Mouse (Mus musculus): ENCODE measurements around the gene Lamb1. TPM values are rescaled to one million over a fixed set of nuclear protein-coding genes. Genes with fewer than 3 reads are reported as not detected.

Lamb1 gene
- polyA plus RNA-seq, 1 experiment from 2014 or later, result 21.5 TPM

- under 1% methylated on average over 49 of the region's 50 CpGs for WGBS
- peaks cover 35% of the 10 kb centered on the region for H3K27me3 ChIP-seq (replicated peaks; ENCODE audit: control insufficient read depth, insufficient read depth, low read length)
Observed at GRCm38 (mm10) chr12:31265722-31266431, 843 bp downstream of the Lamb1 start.

GRCm38 (mm10) chr12:31266686-31267085 lies 1.7 kb downstream of the Lamb1 start:
- Histone ChIP-seq H3K36me3 (ENCODE audit: control insufficient read depth, insufficient read depth) (no peaks in the 10 kb centered on the region), H3K9me3 (ENCODE audit: control insufficient read depth, low read length) (no peaks in the 10 kb centered on the region), H3K9ac (replicated peaks; ENCODE audit: low read depth, low read length) (peak overlapping the region; percentile 60), H3K27ac (ENCODE audit: low read length) (no peak overlapping the region), H3K4me2 (ENCODE audit: low read length) (peak overlapping the region; percentile 83), H3K4me1 (replicated peaks; ENCODE audit: control insufficient read depth, insufficient read depth, low read length) (peaks cover 8% of the 10 kb centered on the region), H3K27me3 (replicated peaks; ENCODE audit: control insufficient read depth, insufficient read depth, low read length) (peaks cover 35% of the 10 kb centered on the region), H3K4me3 (replicated peaks; ENCODE audit: low read length) (peak overlapping the region; percentile 55)
- 2% methylated on average over 15 of the region's 15 CpGs for WGBS
- 0 out of 2 replicates have a peak, but pooled peaks have one; percentile 19 for ATAC-seq

More at GRCm38 (mm10) chr12:31265722-31266431, 843 bp downstream of the Lamb1 start:
- Histone ChIP-seq H3K9me3 (ENCODE audit: control insufficient read depth, low read length) (no peaks in the 10 kb centered on the region), H3K36me3 (ENCODE audit: control insufficient read depth, insufficient read depth) (no peaks in the 10 kb centered on the region), H3K9ac (replicated peaks; ENCODE audit: low read depth, low read length) (peak overlapping the region; percentile 60), H3K4me2 (ENCODE audit: low read length) (peak overlapping the region; percentile 83), H3K4me3 (replicated peaks; ENCODE audit: low read length) (peak overlapping the region; percentile 55), H3K4me1 (replicated peaks; ENCODE audit: control insufficient read depth, insufficient read depth, low read length) (peaks cover 8% of the 10 kb centered on the region), H3K27ac (ENCODE audit: low read length) (peak overlapping the region; percentile 45)
- peak; percentile 69 for ATAC-seq

DNA sequence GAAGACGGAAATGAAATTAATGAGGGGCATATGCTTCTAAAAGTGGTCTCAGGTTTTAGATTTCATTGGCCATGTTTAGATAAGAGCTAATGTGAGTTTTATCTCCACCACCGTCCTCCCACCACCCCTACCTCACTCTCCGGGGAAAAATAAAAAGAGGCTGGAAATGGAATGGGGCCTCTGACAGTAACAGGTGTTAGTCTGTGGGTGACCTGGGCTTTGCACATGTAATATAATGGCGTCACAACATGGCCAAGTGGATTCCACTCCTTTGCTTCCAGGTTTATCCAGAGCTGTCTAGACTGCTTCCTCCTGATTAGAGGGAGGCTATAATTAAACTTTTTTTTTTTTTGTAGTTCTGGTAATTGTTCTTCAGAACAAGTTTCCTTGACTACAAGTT lies 2.3 kb downstream of the Lamb1 start:
- Histone ChIP-seq H3K9me3 (ENCODE audit: control insufficient read depth, low read length) (no peaks in the 10 kb centered on the region), H3K27me3 (replicated peaks; ENCODE audit: control insufficient read depth, insufficient read depth, low read length) (peaks cover 35% of the 10 kb centered on the region), H3K4me1 (replicated peaks; ENCODE audit: control insufficient read depth, insufficient read depth, low read length) (peaks cover 8% of the 10 kb centered on the region), H3K9ac (replicated peaks; ENCODE audit: low read depth, low read length) (no peak overlapping the region), H3K4me3 (replicated peaks; ENCODE audit: low read length) (no peak overlapping the region), H3K36me3 (ENCODE audit: control insufficient read depth, insufficient read depth) (no peaks in the 10 kb centered on the region), H3K4me2 (ENCODE audit: low read length) (no peak overlapping the region), H3K27ac (ENCODE audit: low read length) (no peak overlapping the region)
- 70% methylated on average over 4 of the region's 4 CpGs for WGBS
- ATAC-seq, result no peak

- Histone ChIP-seq H3K9me3 (ENCODE audit: control insufficient read depth, low read length) (no peaks in the 10 kb centered on the region), H3K27ac (ENCODE audit: low read length) (no peak overlapping the region), H3K4me2 (ENCODE audit: low read length) (no peak overlapping the region), H3K36me3 (ENCODE audit: control insufficient read depth, insufficient read depth) (no peaks in the 10 kb centered on the region), H3K4me3 (replicated peaks; ENCODE audit: low read length) (no peak overlapping the region), H3K4me1 (replicated peaks; ENCODE audit: control insufficient read depth, insufficient read depth, low read length) (peaks cover 8% of the 10 kb centered on the region), H3K27me3 (replicated peaks; ENCODE audit: control insufficient read depth, insufficient read depth, low read length) (peaks cover 30% of the 10 kb centered on the region), H3K9ac (replicated peaks; ENCODE audit: low read depth, low read length) (no peak overlapping the region)
- 82% methylated on average over 3 of the region's 3 CpGs for WGBS
- ATAC-seq, result no peak
Observed at GRCm38 (mm10) chr12:31268315-31268714, 3.3 kb downstream of the Lamb1 start.

DNA sequence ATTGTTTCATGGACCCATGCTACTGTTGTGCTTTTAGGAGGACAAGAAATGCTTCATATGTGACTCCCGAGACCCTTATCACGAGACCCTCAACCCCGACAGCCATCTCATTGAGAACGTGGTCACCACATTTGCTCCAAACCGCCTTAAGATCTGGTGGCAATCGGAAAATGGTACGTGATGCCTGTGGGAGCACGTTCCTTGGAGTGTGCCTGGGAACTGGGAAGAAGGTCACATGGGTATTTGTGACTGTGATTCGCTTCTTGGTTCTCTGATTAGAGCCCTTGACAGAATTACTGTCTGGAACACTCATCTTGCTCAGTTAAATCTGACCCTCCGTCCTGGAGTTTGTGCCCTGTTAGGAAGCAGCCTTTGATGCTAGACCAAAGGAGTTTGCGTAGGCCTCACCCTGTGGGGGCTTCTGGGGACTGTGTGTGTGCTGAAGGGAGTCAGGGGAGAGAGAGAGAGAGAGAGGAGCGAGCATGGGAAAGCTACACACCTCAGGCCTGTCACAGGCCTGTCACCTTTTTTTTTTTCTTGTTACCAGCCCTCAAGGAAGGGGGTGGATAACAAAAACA lies 4.1 kb downstream of the Lamb1 start:
- Histone ChIP-seq H3K4me1 (replicated peaks; ENCODE audit: control insufficient read depth, insufficient read depth, low read length) (peaks cover 8% of the 10 kb centered on the region), H3K27me3 (replicated peaks; ENCODE audit: control insufficient read depth, insufficient read depth, low read length) (peaks cover 24% of the 10 kb centered on the region), H3K36me3 (ENCODE audit: control insufficient read depth, insufficient read depth) (no peaks in the 10 kb centered on the region), H3K9me3 (ENCODE audit: control insufficient read depth, low read length) (no peaks in the 10 kb centered on the region), H3K27ac (ENCODE audit: low read length) (no peak overlapping the region), H3K4me3 (replicated peaks; ENCODE audit: low read length) (no peak overlapping the region), H3K4me2 (ENCODE audit: low read length) (no peak overlapping the region), H3K9ac (replicated peaks; ENCODE audit: low read depth, low read length) (no peak overlapping the region)
- no peak for ATAC-seq
- WGBS, result 76% methylated on average over 12 of the region's 12 CpGs

DNA sequence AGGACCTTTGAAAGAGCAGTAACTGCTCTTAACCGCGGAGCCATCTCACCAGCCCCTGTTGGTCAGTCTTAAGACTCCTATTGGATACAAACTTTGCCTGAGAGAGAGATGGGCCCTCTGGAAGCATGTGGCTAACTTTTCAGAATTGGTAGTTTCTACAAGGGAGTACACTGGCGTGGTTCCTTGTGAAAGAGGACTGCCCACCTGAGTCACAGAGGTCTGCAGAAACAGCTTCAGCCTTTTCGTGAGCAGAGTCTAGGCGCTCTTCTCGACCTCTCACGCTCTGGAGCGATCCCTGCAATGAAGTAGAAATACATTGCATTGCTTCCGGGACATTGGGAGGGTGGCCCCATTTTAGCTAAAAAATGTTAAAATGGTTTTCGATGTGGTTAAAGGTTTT lies 5.3 kb downstream of the Lamb1 start:
- Histone ChIP-seq H3K36me3 (ENCODE audit: control insufficient read depth, insufficient read depth) (no peaks in the 10 kb centered on the region), H3K4me3 (replicated peaks; ENCODE audit: low read length) (no peak overlapping the region), H3K27me3 (replicated peaks; ENCODE audit: control insufficient read depth, insufficient read depth, low read length) (peaks cover 12% of the 10 kb centered on the region), H3K4me2 (ENCODE audit: low read length) (no peak overlapping the region), H3K9me3 (ENCODE audit: control insufficient read depth, low read length) (no peaks in the 10 kb centered on the region), H3K27ac (ENCODE audit: low read length) (no peak overlapping the region), H3K4me1 (replicated peaks; ENCODE audit: control insufficient read depth, insufficient read depth, low read length) (peaks cover 8% of the 10 kb centered on the region), H3K9ac (replicated peaks; ENCODE audit: low read depth, low read length) (no peak overlapping the region)
- WGBS, result 92% methylated on average over 10 of the region's 10 CpGs
- ATAC-seq, result no peak

- Histone ChIP-seq H3K36me3 (ENCODE audit: control insufficient read depth, insufficient read depth) (no peaks in the 10 kb centered on the region), H3K27ac (ENCODE audit: low read length) (no peak overlapping the region), H3K4me3 (replicated peaks; ENCODE audit: low read length) (no peak overlapping the region), H3K9ac (replicated peaks; ENCODE audit: low read depth, low read length) (no peak overlapping the region), H3K4me2 (ENCODE audit: low read length) (no peak overlapping the region), H3K9me3 (ENCODE audit: control insufficient read depth, low read length) (no peaks in the 10 kb centered on the region), H3K4me1 (replicated peaks; ENCODE audit: control insufficient read depth, insufficient read depth, low read length) (peaks cover 8% of the 10 kb centered on the region), H3K27me3 (replicated peaks; ENCODE audit: control insufficient read depth, insufficient read depth, low read length) (peaks cover 10% of the 10 kb centered on the region)
- no peak for ATAC-seq
- 74% methylated on average over 5 of the region's 5 CpGs for whole genome bisulfite sequencing
Observed at GRCm38 (mm10) chr12:31270776-31271175, 5.7 kb downstream of the Lamb1 start.

GRCm38 (mm10) chr12:31271361-31272011 lies 6.5 kb downstream of the Lamb1 start:
- peaks cover 4% of the 10 kb centered on the region for H3K4me1 ChIP-seq (replicated peaks; ENCODE audit: control insufficient read depth, insufficient read depth, low read length)
- 58% methylated on average over 16 of the region's 16 CpGs for WGBS
- ATAC-seq, result no peak
- H3K9ac ChIP-seq (replicated peaks; ENCODE audit: low read depth, low read length), result no peak overlapping the region
- H3K27me3 ChIP-seq (replicated peaks; ENCODE audit: control insufficient read depth, insufficient read depth, low read length), result peaks cover 5% of the 10 kb centered on the region; the same call in 1 of the 2 replicates
- no peak overlapping the region for H3K4me3 ChIP-seq (replicated peaks; ENCODE audit: low read length)
- no peaks in the 10 kb centered on the region for H3K9me3 ChIP-seq (ENCODE audit: control insufficient read depth, low read length)
- no peak overlapping the region for H3K27ac ChIP-seq (ENCODE audit: low read length)
- H3K4me2 ChIP-seq (ENCODE audit: low read length), result no peak overlapping the region
- H3K36me3 ChIP-seq (ENCODE audit: control insufficient read depth, insufficient read depth), result no peaks in the 10 kb centered on the region

DNA sequence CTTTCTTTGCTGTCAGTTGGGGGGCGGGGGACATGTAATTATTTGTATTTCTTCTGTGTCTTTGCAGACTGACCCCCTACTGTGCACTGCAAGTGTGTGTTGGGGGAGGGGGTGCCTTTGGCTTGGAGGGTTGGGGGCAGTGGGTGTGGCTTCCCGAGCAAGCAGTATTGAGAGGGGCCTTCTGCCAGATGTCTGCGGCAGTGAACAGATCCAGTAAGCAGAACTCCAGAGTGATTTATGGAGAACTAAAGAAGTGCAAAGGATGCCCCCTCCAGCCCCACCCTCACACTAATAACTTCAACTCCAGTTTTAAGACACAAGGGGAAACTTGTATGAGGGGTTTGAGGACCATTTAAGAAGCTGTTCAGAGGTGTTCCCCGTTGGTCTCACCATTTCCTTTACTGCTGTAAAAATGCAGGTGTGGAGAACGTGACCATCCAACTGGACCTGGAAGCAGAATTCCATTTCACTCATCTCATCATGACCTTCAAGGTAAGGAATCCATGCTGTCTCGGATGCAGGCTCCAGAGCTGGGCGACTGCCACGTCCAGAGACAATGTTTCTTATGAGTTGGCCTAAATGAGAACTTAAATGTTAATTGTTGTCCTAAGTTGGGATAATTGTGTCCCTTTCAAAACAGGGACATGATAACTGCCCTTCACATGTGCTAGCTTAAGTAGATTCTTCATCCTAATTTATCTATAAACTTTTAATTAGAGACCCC lies 7.1 kb downstream of the Lamb1 start:
- no peak overlapping the region for H3K27ac ChIP-seq (ENCODE audit: low read length)
- no peaks in the 10 kb centered on the region; the same call in 1 of the 2 replicates for H3K36me3 ChIP-seq (ENCODE audit: control insufficient read depth, insufficient read depth)
- no peaks in the 10 kb centered on the region for H3K4me1 ChIP-seq (replicated peaks; ENCODE audit: control insufficient read depth, insufficient read depth, low read length)
- no peak overlapping the region for H3K4me2 ChIP-seq (ENCODE audit: low read length)
- no peaks in the 10 kb centered on the region for H3K9me3 ChIP-seq (ENCODE audit: control insufficient read depth, low read length)
- no peak overlapping the region for H3K4me3 ChIP-seq (replicated peaks; ENCODE audit: low read length)
- no peaks in the 10 kb centered on the region for H3K27me3 ChIP-seq (replicated peaks; ENCODE audit: control insufficient read depth, insufficient read depth, low read length)
- WGBS, result 63% methylated on average over 8 of the region's 8 CpGs
- no peak overlapping the region for H3K9ac ChIP-seq (replicated peaks; ENCODE audit: low read depth, low read length)
- no peak for ATAC-seq

Data from forebrain, embryonic 16.5 days (tissue).